Comparison of ENCODE assay signal across 8 mouse cellular contexts in the genomic region with DNA sequence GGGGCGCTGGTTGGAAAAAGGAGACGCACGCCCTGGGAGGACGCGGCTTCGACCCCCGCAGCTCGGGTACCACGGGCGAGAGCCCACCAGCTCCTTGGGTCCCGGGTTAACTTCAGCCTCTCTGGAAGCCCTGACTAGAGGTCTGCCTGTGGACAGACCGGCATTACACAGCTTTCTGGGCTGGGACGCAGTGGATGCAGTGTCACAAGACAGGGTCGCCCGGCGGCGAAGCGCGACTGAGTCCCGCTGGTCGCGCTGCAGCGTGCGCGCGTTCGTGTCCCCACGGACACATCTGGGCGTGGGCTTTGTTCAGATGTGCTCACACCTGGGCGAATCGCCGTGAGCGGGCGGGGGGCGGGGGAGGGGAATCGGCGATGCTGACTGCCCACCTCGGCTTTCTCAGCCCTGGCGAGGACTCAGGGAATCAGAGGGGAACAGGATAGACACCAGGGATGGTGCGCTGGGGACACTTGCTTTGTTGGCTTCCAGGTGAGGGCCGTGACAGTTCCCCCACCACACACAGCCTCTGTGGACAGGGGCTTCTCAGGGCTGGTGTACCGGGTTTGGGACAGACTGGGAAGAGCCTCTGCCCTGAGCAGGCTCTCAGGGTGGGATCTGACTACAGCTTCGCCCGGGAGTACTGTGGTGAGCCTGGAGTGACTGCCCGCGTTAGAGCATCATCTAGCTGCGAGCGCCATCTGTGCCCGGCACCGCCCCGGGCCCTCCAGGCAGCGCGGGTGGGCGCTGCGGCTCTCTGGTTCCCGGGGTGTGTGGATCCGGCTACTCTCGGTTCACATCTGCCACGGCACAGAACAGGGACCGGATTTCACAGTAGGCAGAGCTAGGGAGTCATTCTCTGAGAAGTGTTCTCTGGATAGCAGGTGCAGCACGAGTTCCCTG. TPM values are rescaled to one million over a fixed set of nuclear protein-coding genes. Genes with fewer than 3 reads are reported as not detected.
A peak's percentile ranks its signal among the peaks of the same experiment; 100 is the strongest.
DNase-seq lines count a peak whose midpoint lies in the region; ATAC-seq lines count a peak whose summit lies in the region.

No protein-coding gene starts in this region.

- no peaks in the 10 kb centered on the region for H3K36me3 ChIP-seq in erythroblast, embryonic 14.5 days (ENCODE audit: control insufficient read depth)
- no peaks in the 10 kb centered on the region for H3K36me3 ChIP-seq in embryonic facial prominence, embryonic 13.5 days
- no peaks in the 10 kb centered on the region for H3K36me3 ChIP-seq in hindbrain, embryonic 15.5 days
- H3K36me3 ChIP-seq in limb, embryonic 13.5 days, result no peaks in the 10 kb centered on the region
- no peaks in the 10 kb centered on the region for H3K36me3 ChIP-seq in neural tube, embryonic 11.5 days (ENCODE audit: control insufficient read depth, insufficient read depth, low read length)

- H3K9me3 ChIP-seq in erythroblast, embryonic 14.5 days (ENCODE audit: control insufficient read depth, low read length), result no peaks in the 10 kb centered on the region
- no peaks in the 10 kb centered on the region for H3K9me3 ChIP-seq in embryonic facial prominence, embryonic 13.5 days
- no peaks in the 10 kb centered on the region for H3K9me3 ChIP-seq in hindbrain, embryonic 15.5 days
- H3K9me3 ChIP-seq in limb, embryonic 13.5 days, result no peaks in the 10 kb centered on the region
- no peaks in the 10 kb centered on the region for H3K9me3 ChIP-seq in neural tube, embryonic 11.5 days (ENCODE audit: control insufficient read depth, low read length)

- H3K27me3 ChIP-seq in erythroblast, embryonic 14.5 days (ENCODE audit: control insufficient read depth), result peaks cover 44% of the 10 kb centered on the region
- peaks cover 36% of the 10 kb centered on the region for H3K27me3 ChIP-seq in embryonic facial prominence, embryonic 13.5 days
- no peaks in the 10 kb centered on the region for H3K27me3 ChIP-seq in hindbrain, embryonic 15.5 days
- peaks cover 49% of the 10 kb centered on the region for H3K27me3 ChIP-seq in limb, embryonic 13.5 days
- H3K27me3 ChIP-seq in neural tube, embryonic 11.5 days (ENCODE audit: control insufficient read depth, insufficient read depth, low read length), result no peaks in the 10 kb centered on the region

- 0 out of 2 replicates have a peak, but pooled peaks cover 2% of the 10 kb centered on the region for H3K4me1 ChIP-seq in erythroblast, embryonic 14.5 days (ENCODE audit: control insufficient read depth)
- H3K4me1 ChIP-seq in embryonic facial prominence, embryonic 13.5 days, result peaks cover 12% of the 10 kb centered on the region
- peaks cover 28% of the 10 kb centered on the region for H3K4me1 ChIP-seq in hindbrain, embryonic 15.5 days (replicated peaks)
- peaks cover 13% of the 10 kb centered on the region for H3K4me1 ChIP-seq in limb, embryonic 13.5 days
- H3K4me1 ChIP-seq in neural tube, embryonic 11.5 days (ENCODE audit: control insufficient read depth, insufficient read depth, low read length), result no peaks in the 10 kb centered on the region

- under 1% methylated on average over 61 of the region's 61 CpGs for WGBS in embryonic facial prominence, embryonic 13.5 days
- WGBS in hindbrain, embryonic 15.5 days, result under 1% methylated on average over 61 of the region's 61 CpGs
- under 1% methylated on average over 61 of the region's 61 CpGs for WGBS in limb, embryonic 13.5 days
- under 1% methylated on average over 61 of the region's 61 CpGs for WGBS in neural tube, embryonic 11.5 days

- H3K9ac ChIP-seq in embryonic facial prominence, embryonic 13.5 days, result peak overlapping the region; percentile 65
- peak overlapping the region; percentile 77 for H3K9ac ChIP-seq in hindbrain, embryonic 15.5 days
- peak overlapping the region; percentile 62 for H3K9ac ChIP-seq in limb, embryonic 13.5 days
- H3K9ac ChIP-seq in neural tube, embryonic 11.5 days (ENCODE audit: low read length), result peak overlapping the region; percentile 83

- peak overlapping the region; percentile 100 for H3K4me2 ChIP-seq in embryonic facial prominence, embryonic 13.5 days
- H3K4me2 ChIP-seq in hindbrain, embryonic 15.5 days, result peak overlapping the region; percentile 63
- H3K4me2 ChIP-seq in limb, embryonic 13.5 days (replicated peaks), result peak overlapping the region; percentile 98
- peak overlapping the region; percentile 89 for H3K4me2 ChIP-seq in neural tube, embryonic 11.5 days (ENCODE audit: low read depth)

- peak overlapping the region; percentile 43 for H3K4me3 ChIP-seq in erythroblast, embryonic 14.5 days (replicated peaks)
- peak overlapping the region; percentile 63 for H3K4me3 ChIP-seq in embryonic facial prominence, embryonic 13.5 days
- H3K4me3 ChIP-seq in hindbrain, embryonic 15.5 days, result peak overlapping the region; percentile 62
- peak overlapping the region; percentile 56 for H3K4me3 ChIP-seq in limb, embryonic 13.5 days
- peak overlapping the region; percentile 76 for H3K4me3 ChIP-seq in neural tube, embryonic 11.5 days (ENCODE audit: low read depth, low read length)

- H3K27ac ChIP-seq in embryonic facial prominence, embryonic 13.5 days, result no peak overlapping the region
- peak overlapping the region; percentile 88 for H3K27ac ChIP-seq in hindbrain, embryonic 15.5 days (replicated peaks)
- H3K27ac ChIP-seq in limb, embryonic 13.5 days, result no peak overlapping the region
- peak overlapping the region; percentile 93 for H3K27ac ChIP-seq in neural tube, embryonic 11.5 days (ENCODE audit: low read depth, low read length)

- peak; percentile 11 for DNase-seq in adrenal gland, adult 2 months
- peak; percentile 79 for DNase-seq in neural tube, embryonic 11.5 days (ENCODE audit: low spot score)
- no peak for DNase-seq in spleen, adult 12 weeks (ENCODE audit: low spot score)

- ATAC-seq in erythroblast, adult 5-6 weeks (replicated peaks; ENCODE audit: low FRiP score, poor library complexity, severe bottlenecking), result no peak
- ATAC-seq in embryonic facial prominence, embryonic 13.5 days (ENCODE audit: insufficient number of reproducible peaks, insufficient read depth, low FRiP score, low TSS enrichment, low read depth), result peak; percentile 49
- peak; percentile 77 for ATAC-seq in hindbrain, embryonic 15.5 days (ENCODE audit: low FRiP score, low read depth)
- ATAC-seq in limb, embryonic 13.5 days (ENCODE audit: low FRiP score, low read depth), result peak; percentile 42; the same call in 1 of the 2 replicates
- peak; percentile 72 for ATAC-seq in neural tube, embryonic 11.5 days (ENCODE audit: insufficient read depth, low FRiP score, low TSS enrichment)

RNA-seq across cellular contexts. Expression of a gene that starts 0.9 kb away (rescaled TPM):
- 0.01 TPM in 1 of 2 replicates, not detected in the other for polyA plus RNA-seq in erythroblast, embryonic 14.5 days (2012)
- total RNA-seq in erythroblast, adult 5-6 weeks (2015; ENCODE audit: low replicate concordance), result not detected in 2 replicates
- 0.43 and 0.98 TPM in 2 replicates for total RNA-seq in erythroblast, adult 5-6 weeks (2017; ENCODE audit: low replicate concordance)
- 1 to 10 TPM; 5.2 to 6.7 TPM for total RNA-seq in adrenal gland, adult 2 months (2021)
- 0.53 and 0.62 TPM in 2 replicates for polyA plus RNA-seq in adrenal gland, adult 2 months (2012; rRNA removed)
- 3.6 and 4.5 TPM in 2 replicates for polyA plus RNA-seq in embryonic facial prominence, embryonic 13.5 days (2015; fragmentation: Nextera tagmentation; extraction: Ambion mirVana)
- 127 and 139 TPM in 2 replicates for polyA plus RNA-seq in hindbrain, embryonic 15.5 days (2015; fragmentation: Nextera tagmentation; extraction: Ambion mirVana)
- polyA plus RNA-seq in limb, embryonic 13.5 days (2015; fragmentation: Nextera tagmentation; extraction: Ambion mirVana), result 2.9 and 3.0 TPM in 2 replicates
- polyA plus RNA-seq in neural tube, embryonic 11.5 days (2014; fragmentation: Nextera tagmentation; extraction: Ambion mirVana), result 86.0 and 94.4 TPM in 2 replicates

Comparison
In these comparisons a context has a peak if more than half of its experiments do, and no peak if none do; other contexts are left out.
1. H3K27ac ChIP-seq: peak in hindbrain, embryonic 15.5 days (single experiment) and neural tube, embryonic 11.5 days (single experiment); none in embryonic facial prominence, embryonic 13.5 days (single experiment) and limb, embryonic 13.5 days (single experiment).
2. RNA of a gene that starts 0.9 kb away (polyA plus RNA-seq): 127 to 139 TPM in hindbrain, embryonic 15.5 days and 86.0 to 94.4 TPM in neural tube, embryonic 11.5 days; 3.6 to 4.5 TPM in embryonic facial prominence, embryonic 13.5 days, 2.9 to 3.0 TPM in limb, embryonic 13.5 days, 0.53 to 0.62 TPM in adrenal gland, adult 2 months and 0.01 TPM in erythroblast, embryonic 14.5 days; every median in the first group is over 10 times any median in the second.
3. Peak in every context shown above with its lines, with median percentiles within 50 percentile points of each other: H3K4me3 ChIP-seq, H3K4me2 ChIP-seq and H3K9ac ChIP-seq.